Mouse (Mus musculus): ENCODE data around the gene Trappc2. TPM values are rescaled to one million over a fixed set of nuclear protein-coding genes. Genes with fewer than 3 reads are reported as not detected.

Gene Trappc2
- polyA plus RNA-seq, 1 experiment = 11.0 TPM

DNA sequence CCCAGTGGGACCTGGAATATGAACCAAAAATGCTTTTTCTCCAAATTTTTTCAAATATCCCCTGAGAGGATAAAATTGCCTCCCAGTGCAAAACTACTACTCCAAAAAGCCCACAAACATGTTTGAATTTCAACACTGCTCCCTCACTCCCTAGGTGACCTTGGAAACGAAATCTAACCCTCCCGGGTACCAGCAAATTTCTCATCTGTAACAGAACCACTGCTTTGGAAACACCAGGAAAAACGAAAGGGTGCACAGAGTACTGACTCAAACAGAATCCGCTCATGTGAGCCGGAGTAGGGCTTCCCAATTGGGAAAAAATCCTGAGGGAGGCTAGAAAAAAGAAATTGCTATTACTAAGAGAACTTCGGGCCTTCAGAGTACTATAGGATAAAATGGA lies 37.0 kb downstream of the Trappc2 start:
- Histone ChIP-seq H3K27ac (ENCODE audit: insufficient read depth, low read length) (no peak overlapping the region; the same call in 1 of the 2 replicates), H3K4me1 (ENCODE audit: control insufficient read depth, insufficient read depth, low read length) (no peaks in the 10 kb centered on the region), H3K36me3 (ENCODE audit: control insufficient read depth, insufficient read depth, low read length, poor library complexity, severe bottlenecking) (peaks cover 17% of the 10 kb centered on the region), H3K9ac (ENCODE audit: low read depth, poor library complexity, severe bottlenecking) (no peak overlapping the region), H3K27me3 (ENCODE audit: control insufficient read depth, insufficient read depth, low read length, poor library complexity, severe bottlenecking) (no peaks in the 10 kb centered on the region), H3K9me3 (replicated peaks; ENCODE audit: control insufficient read depth, insufficient read depth, low read length, poor library complexity, severe bottlenecking) (no peaks in the 10 kb centered on the region), H3K4me3 (ENCODE audit: low read depth, low read length) (peak overlapping the region; percentile 33)
- no peak for TF ChIP-seq EP300 (IDR thresholded peaks at IDR 0.05; ENCODE audit: insufficient read depth, low read depth, low read length)
- no peak for TF ChIP-seq CTCF (IDR thresholded peaks at IDR 0.05; ENCODE audit: low read depth, low read length)
- no peak for TF ChIP-seq POLR2A (IDR thresholded peaks at IDR 0.05; ENCODE audit: insufficient read depth, low read length)

DNA sequence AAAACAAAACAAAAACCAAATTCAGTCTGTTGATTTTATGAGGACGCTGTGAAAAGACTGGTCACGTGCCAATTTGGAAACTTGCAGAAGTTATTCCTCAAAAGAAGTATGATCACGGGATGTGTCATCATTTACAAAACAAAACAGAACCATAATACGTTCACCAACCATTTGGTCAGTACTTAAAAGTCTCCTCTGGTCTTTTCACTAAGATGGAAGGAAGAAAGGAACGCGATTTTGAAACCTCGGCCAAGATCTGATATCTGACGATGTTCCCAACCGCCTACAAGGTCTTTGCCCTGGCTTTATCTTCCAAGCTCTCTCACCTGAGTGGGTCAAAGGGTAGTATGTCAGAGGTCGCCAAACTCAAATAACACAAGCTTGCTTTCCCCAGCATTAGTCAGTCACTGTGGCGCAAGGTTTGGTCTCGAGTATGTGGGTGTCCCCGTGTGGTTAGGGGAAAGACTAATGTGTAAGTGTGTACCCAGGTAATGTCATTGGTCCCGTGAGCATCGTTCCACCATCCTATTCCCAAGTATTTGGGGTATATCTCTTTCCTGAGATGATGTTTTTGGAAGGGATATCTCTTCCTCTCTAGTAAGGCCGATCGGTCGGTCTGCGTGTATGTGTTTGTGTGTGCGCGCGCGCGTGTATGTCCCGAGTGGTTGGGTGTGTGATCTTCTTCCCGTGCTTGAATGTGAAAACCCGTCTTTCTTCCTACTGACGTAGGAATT lies 38.4 kb downstream of the Trappc2 start:
- no peaks in the 10 kb centered on the region for H3K27me3 ChIP-seq (ENCODE audit: control insufficient read depth, insufficient read depth, low read length, poor library complexity, severe bottlenecking)

DNA sequence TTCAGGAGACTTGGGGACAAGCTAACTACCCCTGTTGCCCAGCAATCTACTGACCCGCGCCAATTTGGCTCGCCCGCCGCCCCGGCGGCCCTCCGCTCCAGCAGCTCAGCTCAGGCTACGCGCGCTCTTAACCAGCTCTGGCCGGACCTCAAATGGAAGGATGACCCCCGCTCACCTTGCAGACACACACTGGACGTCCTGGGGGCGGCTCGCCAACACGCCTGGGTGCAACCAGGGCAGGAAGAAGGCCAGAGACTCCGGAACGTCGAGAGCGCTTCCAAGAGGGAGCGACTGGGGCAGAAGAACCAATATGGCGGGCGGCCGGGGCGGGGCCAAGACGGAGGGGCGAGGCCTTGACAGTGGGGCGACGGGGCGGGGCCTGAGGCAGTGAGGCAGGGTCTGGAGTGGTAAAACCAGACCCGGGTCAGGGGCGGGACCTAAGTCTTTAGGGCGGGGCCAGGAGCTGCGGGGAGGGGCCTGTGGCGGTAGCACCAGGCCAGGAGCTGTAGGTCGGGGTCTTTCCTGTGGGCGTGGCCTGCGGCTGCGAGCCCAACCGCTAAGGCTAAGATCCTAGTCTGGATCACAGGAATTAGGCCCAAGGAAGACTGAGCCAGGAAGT lies 39.1 kb downstream of the Trappc2 start, which contains the start of gene Rab9:
Rab9 (minus strand) TSS at position 503 of the 619 bp plus-strand sequence.
- Histone ChIP-seq H3K36me3 (ENCODE audit: control insufficient read depth, insufficient read depth, low read length, poor library complexity, severe bottlenecking) (peaks cover 14% of the 10 kb centered on the region), H3K9me3 (replicated peaks; ENCODE audit: control insufficient read depth, insufficient read depth, low read length, poor library complexity, severe bottlenecking) (no peaks in the 10 kb centered on the region), H3K4me1 (ENCODE audit: control insufficient read depth, insufficient read depth, low read length) (peaks cover 3% of the 10 kb centered on the region), H3K4me3 (ENCODE audit: low read depth, low read length) (peak within 1 kb of the TSS; percentile 99), H3K27ac (ENCODE audit: insufficient read depth, low read length) (no peak within 1 kb of the TSS; the same call in 1 of the 2 replicates), H3K27me3 (ENCODE audit: control insufficient read depth, insufficient read depth, low read length, poor library complexity, severe bottlenecking) (no peaks in the 10 kb centered on the region), H3K9ac (ENCODE audit: low read depth, poor library complexity, severe bottlenecking) (peak within 1 kb of the TSS; percentile 78)
- TF ChIP-seq POLR2A (IDR thresholded peaks at IDR 0.05; ENCODE audit: insufficient read depth, low read length) = no peak
- TF ChIP-seq CTCF (IDR thresholded peaks at IDR 0.05; ENCODE audit: low read depth, low read length) = no peak
- TF ChIP-seq EP300 (IDR thresholded peaks at IDR 0.05; ENCODE audit: insufficient read depth, low read depth, low read length) = no peak

More for the DNA sequence above, 38.4 kb downstream of the Trappc2 start:
- peaks cover 14% of the 10 kb centered on the region for H3K36me3 ChIP-seq (ENCODE audit: control insufficient read depth, insufficient read depth, low read length, poor library complexity, severe bottlenecking)
- TF ChIP-seq EP300 (IDR thresholded peaks at IDR 0.05; ENCODE audit: insufficient read depth, low read depth, low read length) = no peak
- TF ChIP-seq CTCF (IDR thresholded peaks at IDR 0.05; ENCODE audit: low read depth, low read length) = no peak
- TF ChIP-seq POLR2A (IDR thresholded peaks at IDR 0.05; ENCODE audit: insufficient read depth, low read length) = no peak
- H3K4me1 ChIP-seq (ENCODE audit: control insufficient read depth, insufficient read depth, low read length) = peaks cover 3% of the 10 kb centered on the region
- H3K9me3 ChIP-seq (replicated peaks; ENCODE audit: control insufficient read depth, insufficient read depth, low read length, poor library complexity, severe bottlenecking) = no peaks in the 10 kb centered on the region
- H3K9ac ChIP-seq (ENCODE audit: low read depth, poor library complexity, severe bottlenecking) = peak overlapping the region; percentile 78
- peak overlapping the region; percentile 99 for H3K4me3 ChIP-seq (ENCODE audit: low read depth, low read length)
- H3K27ac ChIP-seq (ENCODE audit: insufficient read depth, low read length) = no peak overlapping the region

DNA sequence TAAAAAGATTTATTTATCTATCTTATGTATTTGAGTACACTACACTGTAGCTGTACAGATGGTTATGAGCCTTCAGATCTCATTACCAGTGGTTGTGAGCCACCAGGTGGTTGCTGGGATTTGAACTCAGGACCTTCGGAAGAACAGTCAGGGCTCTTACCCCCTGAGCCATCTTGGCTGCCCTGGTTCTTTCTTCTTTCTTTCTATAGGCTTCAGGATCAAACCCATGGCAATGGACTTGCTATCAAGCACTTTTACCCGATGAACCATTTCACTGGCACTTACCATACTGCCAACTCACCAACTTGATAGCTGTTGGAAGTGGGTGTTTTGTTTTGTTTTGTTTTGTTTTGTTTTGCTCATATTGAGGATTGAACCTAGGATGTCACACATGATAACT lies 54.7 kb downstream of the Trappc2 start:
- H3K4me1 ChIP-seq (ENCODE audit: control insufficient read depth, insufficient read depth, low read length) = no peaks in the 10 kb centered on the region
- TF ChIP-seq POLR2A (IDR thresholded peaks at IDR 0.05; ENCODE audit: insufficient read depth, low read length) (no peak), EP300 (IDR thresholded peaks at IDR 0.05; ENCODE audit: insufficient read depth, low read depth, low read length) (no peak), CTCF (IDR thresholded peaks at IDR 0.05; ENCODE audit: low read depth, low read length) (no peak)
- no peaks in the 10 kb centered on the region for H3K27me3 ChIP-seq (ENCODE audit: control insufficient read depth, insufficient read depth, low read length, poor library complexity, severe bottlenecking)
- H3K9me3 ChIP-seq (replicated peaks; ENCODE audit: control insufficient read depth, insufficient read depth, low read length, poor library complexity, severe bottlenecking) = no peaks in the 10 kb centered on the region
- no peak overlapping the region for H3K9ac ChIP-seq (ENCODE audit: low read depth, poor library complexity, severe bottlenecking)
- H3K4me3 ChIP-seq (ENCODE audit: low read depth, low read length) = no peak overlapping the region
- H3K36me3 ChIP-seq (ENCODE audit: control insufficient read depth, insufficient read depth, low read length, poor library complexity, severe bottlenecking) = no peaks in the 10 kb centered on the region
- no peak overlapping the region for H3K27ac ChIP-seq (ENCODE audit: insufficient read depth, low read length)

DNA sequence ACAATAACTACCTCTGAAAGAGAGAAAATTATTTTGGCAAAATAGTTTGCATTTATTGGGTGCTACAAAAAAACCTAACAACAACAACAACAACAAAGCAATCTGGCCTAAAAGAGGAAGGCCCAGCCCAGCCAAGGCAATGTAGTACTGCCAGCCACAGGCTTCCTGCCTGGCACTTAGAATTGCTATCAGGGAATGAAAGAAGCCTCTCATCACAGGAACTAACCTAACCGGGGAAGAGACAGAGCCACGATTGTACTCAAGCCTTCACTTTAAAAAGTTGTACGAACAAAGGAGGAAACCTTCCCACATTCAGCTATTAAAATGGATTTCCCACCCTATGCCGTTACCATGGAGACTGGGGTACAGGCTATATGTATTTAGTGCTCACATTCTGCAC lies 57.4 kb downstream of the Trappc2 start:
- Histone ChIP-seq H3K27me3 (ENCODE audit: control insufficient read depth, insufficient read depth, low read length, poor library complexity, severe bottlenecking) (no peaks in the 10 kb centered on the region), H3K4me3 (ENCODE audit: low read depth, low read length) (no peak overlapping the region), H3K9me3 (replicated peaks; ENCODE audit: control insufficient read depth, insufficient read depth, low read length, poor library complexity, severe bottlenecking) (no peaks in the 10 kb centered on the region), H3K9ac (ENCODE audit: low read depth, poor library complexity, severe bottlenecking) (no peak overlapping the region), H3K27ac (ENCODE audit: insufficient read depth, low read length) (no peak overlapping the region), H3K36me3 (ENCODE audit: control insufficient read depth, insufficient read depth, low read length, poor library complexity, severe bottlenecking) (no peaks in the 10 kb centered on the region), H3K4me1 (ENCODE audit: control insufficient read depth, insufficient read depth, low read length) (no peaks in the 10 kb centered on the region)
- TF ChIP-seq POLR2A (IDR thresholded peaks at IDR 0.05; ENCODE audit: insufficient read depth, low read length) (no peak), CTCF (IDR thresholded peaks at IDR 0.05; ENCODE audit: low read depth, low read length) (no peak), EP300 (IDR thresholded peaks at IDR 0.05; ENCODE audit: insufficient read depth, low read depth, low read length) (no peak)
